Mouse (Mus musculus) forebrain, postnatal 0 days (tissue): ENCODE measurements around the gene Arid5a. TPM values are rescaled to one million over a fixed set of nuclear protein-coding genes. Genes with fewer than 3 reads are reported as not detected.

ENCODE experiments used
- ATAC-seq: fragments of 200-750 bp; cut with Nextera tagmentation; 2 replicates; pipeline ENCODE4 v1.8.0; 2017; ENCODE audit warnings: mild to moderate bottlenecking, moderate library complexity
- DNase-seq: peaks from one replicate; pipeline ENCODE4 v3.0.0-alpha.2; 2015
- H3K27ac ChIP-seq: fragments of 300-500 bp; sonication (generic); 2 replicates; pipeline ENCODE4 v1.5.1; 2014; ENCODE audit warnings: low read depth, mild to moderate bottlenecking, antibody characterized with exemption, low read length, moderate library complexity, mixed read lengths
- H3K27me3 ChIP-seq: fragments of 300-500 bp; sonication (generic); 2 replicates; pipeline ENCODE4 v1.6.1; 2014; ENCODE audit warnings: mild to moderate bottlenecking, low read length, mixed read lengths; ENCODE audit not compliant: insufficient read depth
- H3K36me3 ChIP-seq: fragments of 300-500 bp; sonication (generic); 2 replicates; pipeline ENCODE4 v1.6.1; 2014; ENCODE audit warnings: mild to moderate bottlenecking, moderate library complexity; ENCODE audit not compliant: insufficient read depth
- H3K4me1 ChIP-seq: fragments of 300-500 bp; sonication (generic); 2 replicates; pipeline ENCODE4 v1.6.1; 2014; ENCODE audit warnings: antibody characterized with exemption; ENCODE audit not compliant: insufficient read depth
- H3K4me2 ChIP-seq: fragments of 300-500 bp; sonication (generic); 2 replicates; pipeline ENCODE4 v1.6.1; 2014; ENCODE audit warnings: low read depth, mild to moderate bottlenecking, moderate library complexity
- H3K4me3 ChIP-seq: fragments of 300-500 bp; sonication (generic); 2 replicates; pipeline ENCODE4 v1.5.1; 2014; ENCODE audit warnings: low read depth, low read length, mixed read lengths
- H3K9ac ChIP-seq: fragments of 300-500 bp; sonication (generic); 2 replicates; pipeline ENCODE4 v1.6.1; 2014; ENCODE audit warnings: mild to moderate bottlenecking
- H3K9me3 ChIP-seq: fragments of 300-500 bp; sonication (generic); 2 replicates; pipeline ENCODE4 v1.6.1; 2016; ENCODE audit warnings: low read length
- CTCF ChIP-seq: sonication (generic); IDR thresholded peaks from 2 replicates; pipeline ENCODE4 v1.5.1; 2016; ENCODE audit warnings: antibody characterized with exemption, control low read depth, low read depth
- WGBS: fragments of 180-500 bp; shearing (Covaris S2); extraction: QIAGEN DNeasy Blood & Tissue Kit; methylation state at CpG from one replicate; pipeline ENCODE4 v1.1.7; 2014; 5-methylcytosine and 5-hydroxymethylcytosine counted together
- polyA plus RNA-seq: library from polyadenylated mRNA; unstranded; fragments of >200 nt; fragmentation: Nextera tagmentation; extraction: Ambion mirVana; gene quantifications from 2 replicates; pipeline ENCODE4 v1.2.1, GENCODE M21; 2015
- total RNA-seq: library from RNA; depleted of rRNA; stranded (reverse); fragments of >200 nt; gene quantifications from 2 replicates; pipeline ENCODE4 v1.2.3, GENCODE M21; 2014

Arid5a gene
- total and polyA plus RNA-seq, 2 experiments from 2014 or later, result 3.4 to 9.8 TPM

DNA sequence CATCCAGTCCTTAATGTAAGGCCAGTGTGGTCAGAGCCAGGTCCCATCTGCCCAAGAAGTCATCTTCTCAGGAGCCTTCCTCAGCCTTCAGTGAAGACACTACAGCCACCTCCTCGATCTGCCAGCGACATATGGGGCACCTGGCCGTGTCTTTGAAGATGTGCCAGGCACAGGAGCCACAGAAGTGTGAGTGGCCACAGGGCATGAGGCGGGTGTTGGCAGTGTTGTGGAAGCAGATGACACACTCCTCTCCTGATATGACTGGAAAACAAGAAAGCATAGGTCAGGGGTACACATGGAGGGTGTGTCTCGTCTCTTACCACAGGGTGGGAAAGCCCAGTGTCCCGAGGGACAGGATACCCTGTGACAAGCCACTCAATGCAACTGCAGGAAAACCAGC lies 41.2 kb upstream of the Arid5a start:
- no peaks in the 10 kb centered on the region for H3K36me3 ChIP-seq
- H3K9ac ChIP-seq, result no peak overlapping the region
- H3K4me1 ChIP-seq, result no peaks in the 10 kb centered on the region
- TF ChIP-seq CTCF, result no peak
- H3K27ac ChIP-seq, result no peak overlapping the region
- no peak overlapping the region for H3K4me3 ChIP-seq
- ATAC-seq, result no peak
- no peak overlapping the region for H3K4me2 ChIP-seq
- H3K27me3 ChIP-seq, result no peaks in the 10 kb centered on the region
- DNase-seq, result no peak
- H3K9me3 ChIP-seq, result no peaks in the 10 kb centered on the region
- 85% methylated on average over 6 of the region's 6 CpGs for WGBS

DNA sequence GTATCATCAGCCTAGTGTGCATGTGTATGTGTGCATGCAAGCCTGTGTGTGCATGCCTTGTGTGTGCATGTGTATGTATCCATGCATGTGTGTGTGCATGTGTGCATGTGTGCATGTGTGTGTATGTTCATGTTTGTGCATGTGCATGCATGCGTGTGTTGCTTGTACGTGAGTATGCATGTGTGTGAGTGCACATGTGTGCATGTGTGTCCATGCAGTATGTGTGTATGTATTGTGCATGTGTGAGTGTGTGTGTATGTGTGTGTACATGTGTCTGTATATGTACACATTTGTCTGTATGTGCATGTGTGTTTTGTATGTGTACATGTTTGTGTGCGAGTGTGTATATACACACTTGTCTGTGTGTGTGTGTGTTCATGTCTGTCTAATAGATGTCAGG lies 39.9 kb upstream of the Arid5a start:
- H3K27ac ChIP-seq, result no peak overlapping the region
- H3K4me2 ChIP-seq, result no peak overlapping the region
- no peaks in the 10 kb centered on the region for H3K9me3 ChIP-seq
- H3K4me1 ChIP-seq, result no peaks in the 10 kb centered on the region
- H3K9ac ChIP-seq, result no peak overlapping the region
- TF ChIP-seq CTCF, result no peak
- ATAC-seq (no peak), DNase-seq (no peak)
- no peaks in the 10 kb centered on the region for H3K27me3 ChIP-seq
- WGBS, result over 99% methylated on average over 3 of the region's 3 CpGs
- no peaks in the 10 kb centered on the region for H3K36me3 ChIP-seq
- H3K4me3 ChIP-seq, result no peak overlapping the region

DNA sequence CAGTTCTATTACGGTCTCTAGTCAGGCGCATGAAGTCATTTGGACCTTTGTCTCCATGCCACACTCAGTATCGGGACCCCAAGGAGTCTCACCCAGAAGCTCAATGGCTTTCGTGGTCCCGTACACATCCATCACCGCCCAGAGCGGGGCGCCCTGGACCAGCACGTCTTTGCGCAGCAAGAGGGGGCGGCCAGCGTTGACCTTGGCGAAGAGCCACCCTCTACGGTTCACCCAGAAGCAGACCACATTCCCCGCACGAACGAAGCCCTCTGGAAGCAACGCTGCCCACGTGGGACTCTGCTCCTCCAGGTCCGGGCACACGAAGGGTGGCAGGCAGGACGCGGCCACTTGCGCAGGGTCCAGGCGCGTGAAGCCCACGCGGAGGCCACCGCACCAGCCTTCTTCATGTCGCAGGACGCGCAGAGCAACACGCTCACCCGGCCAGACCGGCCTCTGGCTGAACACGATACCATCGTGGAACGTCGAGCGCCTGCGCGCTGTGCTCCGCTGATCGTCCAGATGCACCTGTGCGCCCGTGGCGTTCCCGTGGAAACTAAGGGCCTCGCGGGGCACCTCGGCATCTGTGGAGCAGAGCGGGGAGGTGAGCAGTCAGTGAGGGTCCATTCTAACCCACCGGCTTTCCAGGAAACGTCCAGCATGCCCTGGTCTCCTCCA lies 38.3 kb upstream of the Arid5a start:
- Histone ChIP-seq H3K27ac (no peak overlapping the region), H3K36me3 (no peaks in the 10 kb centered on the region), H3K4me2 (peak overlapping the region; percentile 33), H3K9ac (0 out of 2 replicates have a peak overlapping the region, but pooled peaks have one; percentile 10), H3K4me3 (no peak overlapping the region), H3K4me1 (no peaks in the 10 kb centered on the region), H3K27me3 (no peaks in the 10 kb centered on the region), H3K9me3 (no peaks in the 10 kb centered on the region)
- DNase-seq (peak; percentile 7), ATAC-seq (no peak)
- TF ChIP-seq CTCF, result no peak
- WGBS, result 53% methylated on average over 54 of the region's 54 CpGs

DNA sequence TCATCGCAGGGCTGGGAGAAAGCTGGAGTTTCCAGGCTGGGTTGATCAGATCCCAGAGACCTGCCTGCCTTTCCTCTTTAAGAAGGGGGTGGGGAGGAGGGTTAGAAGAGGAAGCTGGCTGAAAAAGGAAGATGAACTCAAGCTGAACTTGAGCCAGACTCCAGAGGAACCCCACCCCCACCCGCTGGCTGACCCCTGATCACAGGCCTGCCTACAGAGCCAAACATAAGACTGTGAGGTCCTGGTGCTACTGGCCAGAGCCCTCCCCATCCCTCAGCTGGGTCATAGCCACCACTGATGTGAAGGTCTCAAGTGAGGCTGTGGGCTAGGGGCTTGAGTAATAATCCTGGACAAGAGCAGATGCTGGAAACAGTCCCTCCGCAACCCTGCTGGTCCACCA lies 36.9 kb upstream of the Arid5a start:
- no peak overlapping the region for H3K4me3 ChIP-seq
- H3K9me3 ChIP-seq, result no peaks in the 10 kb centered on the region
- DNase-seq (no peak), ATAC-seq (no peak)
- H3K4me1 ChIP-seq, result no peaks in the 10 kb centered on the region
- no peak overlapping the region for H3K27ac ChIP-seq
- no peaks in the 10 kb centered on the region for H3K36me3 ChIP-seq
- no peak overlapping the region for H3K4me2 ChIP-seq
- H3K27me3 ChIP-seq, result no peaks in the 10 kb centered on the region
- 66% methylated on average over 3 of the region's 3 CpGs for WGBS
- no peak overlapping the region for H3K9ac ChIP-seq
- no peak for TF ChIP-seq CTCF

- no peak for DNase-seq
- 72% methylated on average over 8 of the region's 8 CpGs for WGBS
- Histone ChIP-seq H3K27me3 (no peaks in the 10 kb centered on the region), H3K9ac (no peak overlapping the region), H3K4me1 (no peaks in the 10 kb centered on the region), H3K9me3 (no peaks in the 10 kb centered on the region), H3K27ac (no peak overlapping the region), H3K4me3 (no peak overlapping the region), H3K4me2 (no peak overlapping the region), H3K36me3 (no peaks in the 10 kb centered on the region)
- TF ChIP-seq CTCF, result no peak
- no peak for ATAC-seq
These were observed 35.9 kb upstream of the Arid5a start for GRCm38 (mm10) chr1:36271516-36272230.

DNA sequence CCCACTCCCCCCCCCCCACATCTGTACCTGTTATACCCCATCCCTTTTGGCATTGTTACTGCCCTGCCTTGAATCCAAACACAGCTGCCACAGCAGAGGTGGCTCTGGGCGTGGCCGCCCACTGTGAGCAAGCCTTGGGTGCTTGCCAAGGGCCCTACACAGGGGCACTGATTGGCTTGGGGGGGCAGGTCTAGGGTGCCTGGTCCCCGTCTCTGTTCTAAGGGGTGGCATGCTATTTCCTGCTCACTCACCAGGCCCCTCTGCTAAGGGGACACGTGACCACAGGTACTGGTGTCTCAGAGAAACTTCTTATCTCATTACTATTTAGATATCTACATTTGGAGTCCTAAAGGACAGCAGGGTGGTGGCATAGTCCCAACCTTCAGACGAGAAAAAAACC lies 35.0 kb upstream of the Arid5a start:
- Histone ChIP-seq H3K27ac (no peak overlapping the region), H3K27me3 (no peaks in the 10 kb centered on the region), H3K9ac (no peak overlapping the region), H3K4me2 (no peak overlapping the region), H3K4me3 (no peak overlapping the region), H3K4me1 (no peaks in the 10 kb centered on the region), H3K9me3 (no peaks in the 10 kb centered on the region), H3K36me3 (no peaks in the 10 kb centered on the region)
- no peak for DNase-seq
- WGBS, result 65% methylated on average over 5 of the region's 5 CpGs
- no peak for ATAC-seq
- TF ChIP-seq CTCF, result no peak

GRCm38 (mm10) chr1:36273288-36273687 lies 34.2 kb upstream of the Arid5a start:
- DNase-seq, result no peak
- Histone ChIP-seq H3K9ac (no peak overlapping the region), H3K36me3 (no peaks in the 10 kb centered on the region), H3K9me3 (no peaks in the 10 kb centered on the region), H3K4me2 (no peak overlapping the region), H3K27me3 (no peaks in the 10 kb centered on the region), H3K4me1 (no peaks in the 10 kb centered on the region), H3K4me3 (no peak overlapping the region), H3K27ac (no peak overlapping the region)
- TF ChIP-seq CTCF, result no peak
- 55% methylated on average over 9 of the region's 9 CpGs for WGBS
- no peak for ATAC-seq
